Mouse (Mus musculus) left cerebral cortex, postnatal 14 days (tissue): ENCODE results near the gene Shisa8. TPM values are rescaled to one million over a fixed set of nuclear protein-coding genes. Genes with fewer than 3 reads are reported as not detected.

Experiments used
- DNase-seq, 2 experiments: peaks; one replicate each; pipeline ENCODE4 v3.0.0; 2021 to 2022; ENCODE audit warnings: low spot score in 2 of 2, mixed read lengths in 1 of 2
- intact Hi-C: fragments of 180-260 bp; cut with DNase I; formaldehyde crosslinking; loops from one replicate; pipeline ENCODE4 v1.15.1; 2025
- total RNA-seq, 2 experiments: library from RNA; stranded (reverse); gene quantifications; 2 replicates each; pipeline ENCODE4 v1.2.3; 2021

The Shisa8 gene
- total RNA-seq, 2 experiments from 2014 or later: 4.1 to 4.7 TPM

DNA sequence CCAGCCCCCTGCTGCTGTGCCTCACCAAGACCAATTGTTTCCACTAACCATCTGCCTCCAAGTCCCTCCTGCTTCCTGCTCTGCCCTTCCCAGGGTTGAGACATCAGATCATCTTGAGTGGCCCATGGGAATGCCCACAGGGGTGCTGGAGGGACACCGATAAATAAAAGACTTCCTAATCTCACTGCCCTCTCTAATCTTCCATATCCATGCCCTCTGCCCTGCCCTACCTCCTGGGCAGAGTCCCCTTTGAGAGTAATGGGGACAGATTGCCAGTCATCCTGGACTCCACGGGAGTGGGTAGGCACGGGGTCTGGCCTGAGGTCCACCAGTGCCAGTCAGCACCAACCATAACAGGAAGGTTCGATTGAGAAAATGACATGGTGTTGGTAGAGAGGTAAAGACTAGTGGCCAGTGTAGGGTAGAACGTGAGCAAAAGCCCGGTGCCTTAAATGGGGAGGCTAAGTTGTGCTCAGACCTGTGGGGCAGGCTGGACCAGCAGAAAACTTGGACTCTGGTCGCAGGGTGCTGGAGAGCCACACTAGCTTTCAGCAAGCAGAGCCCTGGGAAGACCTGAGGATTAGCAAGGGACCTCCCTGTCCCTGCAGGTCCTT lies 12.1 kb upstream of the Shisa8 start:
- no peak for DNase-seq
- intact Hi-C loops: no loop called here

DNA sequence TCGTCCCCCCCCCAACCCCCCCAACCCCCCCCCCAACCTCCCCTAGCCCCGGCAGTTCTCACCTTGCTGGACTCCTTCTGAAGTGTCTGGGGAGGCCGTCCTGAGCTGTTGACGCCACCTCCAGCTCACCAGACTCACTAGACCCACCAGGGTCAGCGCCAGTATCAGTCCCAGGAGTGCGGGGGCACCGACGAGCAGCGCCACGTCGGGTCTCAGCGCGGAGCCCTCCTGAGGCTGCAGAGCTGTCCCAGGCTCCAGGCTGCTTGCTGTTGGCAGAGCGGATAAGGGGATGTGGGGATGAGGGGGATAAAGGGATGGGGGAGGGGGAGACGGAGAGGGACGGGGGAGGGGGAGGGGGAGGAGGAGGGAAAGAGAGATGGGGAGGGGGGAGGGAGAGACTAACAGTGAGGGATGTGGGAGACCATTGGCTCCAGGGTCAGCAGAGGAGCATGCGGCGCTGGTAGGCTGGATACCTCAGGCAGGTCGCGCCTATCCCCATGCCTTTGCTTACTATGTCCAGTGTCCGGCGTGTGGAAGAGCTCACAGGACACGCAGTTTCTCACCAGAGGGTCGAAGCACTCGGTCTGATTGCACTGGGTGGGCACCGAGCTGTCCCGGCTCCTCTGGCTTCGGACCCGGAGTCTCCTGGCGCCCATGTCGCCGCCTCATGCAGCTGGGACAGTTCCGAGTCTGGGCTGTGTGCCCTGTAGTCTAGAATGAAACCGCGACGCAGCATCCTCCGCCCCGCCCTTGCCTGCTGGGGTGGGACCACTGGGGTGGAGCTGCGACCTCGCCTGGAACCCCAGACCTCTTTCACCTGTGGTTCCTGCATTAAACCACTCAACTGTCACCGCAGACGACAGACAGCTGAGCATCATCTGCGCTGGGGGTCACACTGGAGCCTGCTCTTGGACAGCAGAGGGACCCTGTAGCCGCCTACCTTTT lies 11.3 kb upstream of the Shisa8 start, which contains the start of gene Tnfrsf13c:
Gene Tnfrsf13c (minus strand): TSS at position 713 of the 945 bp plus-strand sequence.
- DNase-seq: no peak
- intact Hi-C loops: no loop called here

DNA sequence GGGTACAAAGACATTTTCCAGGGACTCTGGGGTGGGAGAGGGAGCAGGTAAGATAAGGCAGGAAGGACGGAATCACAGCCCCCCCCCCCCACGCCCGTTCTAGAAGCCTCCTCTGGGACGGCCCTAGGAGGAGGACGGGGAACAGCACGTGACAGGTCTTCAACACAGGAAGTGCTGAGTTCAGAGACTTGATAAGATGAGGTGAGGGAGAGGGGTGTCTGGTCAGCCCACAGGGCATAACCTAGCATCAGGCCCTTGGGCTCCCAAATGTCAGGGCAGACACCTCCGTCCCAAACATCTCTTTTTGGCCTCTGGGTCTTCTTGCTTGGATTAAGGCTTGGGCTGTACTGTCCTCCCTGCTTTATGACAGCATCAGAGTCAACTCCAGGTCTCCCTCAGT lies 10.6 kb upstream of the Shisa8 start:
- no peak for DNase-seq
- intact Hi-C loops: no loop called here

DNA sequence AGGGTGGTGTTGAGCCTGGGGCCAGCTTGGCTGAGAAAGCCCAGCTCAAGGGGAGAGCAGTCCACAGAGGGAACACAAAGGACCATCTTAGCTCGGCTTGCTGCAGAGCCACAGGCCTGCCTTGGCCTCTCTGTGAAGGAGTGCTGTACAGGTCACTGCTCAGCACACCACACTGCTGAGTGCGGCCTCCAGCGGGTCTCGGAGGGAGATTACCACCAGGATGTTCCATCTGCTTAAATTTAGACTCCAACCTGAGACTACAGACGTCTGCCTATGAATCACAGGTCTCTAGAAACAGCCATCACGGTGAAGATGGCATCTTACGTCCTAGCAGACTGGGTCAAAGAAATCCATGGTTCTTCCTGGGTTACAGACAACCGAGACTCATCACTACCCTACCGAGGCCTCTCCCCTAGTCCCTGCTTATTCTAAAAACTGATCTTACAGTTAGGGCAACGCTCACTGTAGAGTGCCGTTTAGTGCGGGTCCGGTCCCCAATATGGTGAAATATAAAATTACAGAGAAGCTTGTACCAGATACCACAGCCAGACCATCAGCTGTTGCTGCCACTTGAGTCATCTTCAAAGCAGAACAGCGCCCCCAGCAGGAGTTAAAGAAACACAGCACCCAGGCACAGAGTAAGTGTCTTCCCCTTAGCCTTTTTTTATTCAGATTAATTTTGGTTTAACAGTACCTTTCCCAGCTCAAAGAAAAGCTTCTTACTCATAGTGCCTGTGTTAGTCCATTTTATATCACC lies 8.7 kb upstream of the Shisa8 start:
- intact Hi-C loops: no loop called here

DNA sequence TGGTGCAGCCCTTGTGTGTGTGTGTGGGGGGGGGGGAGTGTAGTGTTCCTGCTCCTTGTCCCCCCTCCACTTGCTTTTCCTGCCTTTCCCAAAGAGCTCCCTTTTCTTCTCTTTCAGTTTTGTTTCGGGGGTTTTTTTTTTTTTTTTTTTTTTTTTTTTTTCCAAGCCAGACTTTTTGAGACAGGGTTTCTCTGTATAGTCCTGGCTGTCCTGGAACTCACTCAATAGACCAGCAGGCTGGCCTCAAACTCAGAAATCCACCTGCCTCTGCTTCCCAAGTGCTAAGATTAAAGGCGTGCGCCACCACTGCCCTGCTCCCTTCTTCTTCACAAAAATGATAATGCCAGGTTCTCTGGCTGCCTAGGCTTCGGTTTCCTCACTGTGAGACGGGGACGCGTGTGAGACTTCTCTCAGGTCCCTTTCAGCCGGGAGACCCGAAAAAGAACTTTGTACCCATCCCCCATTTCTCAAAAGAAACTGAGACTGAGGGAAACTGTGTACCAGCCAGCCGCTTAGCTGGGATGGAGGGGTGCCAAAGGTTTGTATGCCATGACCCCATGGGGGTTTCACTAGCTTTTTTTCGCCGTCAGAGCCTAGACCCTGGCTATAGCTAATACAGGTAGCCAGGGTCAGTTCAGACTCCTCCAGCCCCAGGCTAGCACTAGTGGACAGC lies 7.5 kb upstream of the Shisa8 start:
- no peak for DNase-seq
- intact Hi-C loops: no loop called here

More for the DNA sequence above, 8.7 kb upstream of the Shisa8 start:
- no peak for DNase-seq

DNA sequence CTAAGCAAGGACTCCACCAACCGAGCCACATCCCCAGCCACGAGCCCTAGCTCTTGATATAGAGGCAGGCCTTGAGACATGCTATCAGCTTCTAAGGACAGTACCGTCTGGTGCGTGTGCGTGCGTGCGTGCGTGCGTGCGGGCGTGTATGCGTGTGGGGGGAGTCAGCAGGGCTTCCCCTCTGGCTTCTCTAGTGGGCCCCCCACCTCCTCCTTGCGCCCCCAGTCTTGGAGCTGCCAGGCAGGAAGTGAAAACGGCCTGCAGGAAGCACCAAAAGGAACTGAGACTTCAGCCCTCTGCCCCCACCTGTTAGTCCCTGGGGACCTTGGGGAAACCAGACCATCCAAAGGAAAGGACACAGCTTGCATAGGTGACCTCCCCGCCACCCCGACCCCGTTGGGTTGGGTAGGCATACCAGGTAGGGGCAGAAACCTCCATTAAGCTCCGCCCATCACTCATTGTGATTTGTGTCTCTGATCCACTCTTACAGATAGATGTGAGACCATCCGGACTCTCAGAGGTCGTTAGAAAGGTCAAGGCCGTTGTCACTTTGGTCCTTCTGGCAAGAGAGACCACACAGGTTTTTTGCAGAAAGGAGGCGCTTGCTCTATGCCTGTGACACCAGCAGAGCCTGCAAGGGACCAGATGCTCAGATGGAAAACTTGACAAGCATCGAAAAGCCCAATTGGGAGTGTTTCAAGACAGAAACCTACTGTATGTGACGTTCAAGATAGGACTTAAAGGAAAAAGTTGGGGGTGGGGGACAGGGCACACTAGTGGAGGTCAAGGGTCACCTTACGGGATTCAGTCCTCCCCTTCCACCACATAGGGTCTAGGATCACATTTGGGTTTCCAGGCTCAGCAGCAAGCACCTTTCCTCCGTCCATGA lies 6.4 kb upstream of the Shisa8 start:
- intact Hi-C loops: no loop called here
- no peak for DNase-seq

DNA sequence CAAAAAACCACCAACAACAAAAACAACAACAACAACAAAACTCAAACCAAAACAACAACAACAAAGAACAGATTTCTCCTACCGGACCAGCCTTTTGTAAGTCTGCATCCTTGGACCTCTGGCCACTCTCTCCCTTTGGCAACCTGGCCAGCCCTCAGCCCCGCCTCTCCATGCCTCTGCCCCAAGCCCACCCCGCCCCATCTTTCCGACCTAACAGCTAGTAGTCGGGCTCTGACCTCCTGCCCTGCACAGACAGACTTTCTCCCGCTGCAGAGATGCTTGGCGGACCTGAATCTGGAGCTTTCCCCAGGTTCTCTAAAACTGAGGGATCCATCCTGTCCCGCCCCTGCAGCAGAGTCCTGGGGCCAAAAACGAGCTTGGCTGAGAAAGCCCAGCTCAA lies 5.4 kb upstream of the Shisa8 start:
- DNase-seq: no peak
- intact Hi-C loops: no loop called here

DNA sequence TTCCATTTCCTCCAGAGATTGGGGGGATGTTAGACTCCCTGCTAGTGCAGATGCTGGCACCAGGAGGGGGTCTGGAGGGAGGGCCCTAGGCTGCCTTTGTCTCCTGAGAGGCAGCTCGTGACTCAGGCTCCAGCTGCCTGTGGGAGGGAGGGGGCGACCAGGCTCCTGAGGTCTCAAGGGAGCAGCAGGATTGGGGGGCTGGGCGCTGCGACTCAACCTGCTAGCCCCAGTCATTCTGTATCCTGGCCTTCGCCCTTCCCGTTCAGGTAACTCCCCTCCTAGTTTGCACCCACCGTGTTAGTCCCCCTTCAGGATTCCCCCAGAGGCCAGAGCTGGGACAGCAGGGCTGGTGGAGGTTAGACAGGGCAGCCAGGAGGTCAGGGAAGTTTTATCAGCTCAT lies 4.4 kb upstream of the Shisa8 start:
- intact Hi-C loops: no loop called here
- DNase-seq: no peak

DNA sequence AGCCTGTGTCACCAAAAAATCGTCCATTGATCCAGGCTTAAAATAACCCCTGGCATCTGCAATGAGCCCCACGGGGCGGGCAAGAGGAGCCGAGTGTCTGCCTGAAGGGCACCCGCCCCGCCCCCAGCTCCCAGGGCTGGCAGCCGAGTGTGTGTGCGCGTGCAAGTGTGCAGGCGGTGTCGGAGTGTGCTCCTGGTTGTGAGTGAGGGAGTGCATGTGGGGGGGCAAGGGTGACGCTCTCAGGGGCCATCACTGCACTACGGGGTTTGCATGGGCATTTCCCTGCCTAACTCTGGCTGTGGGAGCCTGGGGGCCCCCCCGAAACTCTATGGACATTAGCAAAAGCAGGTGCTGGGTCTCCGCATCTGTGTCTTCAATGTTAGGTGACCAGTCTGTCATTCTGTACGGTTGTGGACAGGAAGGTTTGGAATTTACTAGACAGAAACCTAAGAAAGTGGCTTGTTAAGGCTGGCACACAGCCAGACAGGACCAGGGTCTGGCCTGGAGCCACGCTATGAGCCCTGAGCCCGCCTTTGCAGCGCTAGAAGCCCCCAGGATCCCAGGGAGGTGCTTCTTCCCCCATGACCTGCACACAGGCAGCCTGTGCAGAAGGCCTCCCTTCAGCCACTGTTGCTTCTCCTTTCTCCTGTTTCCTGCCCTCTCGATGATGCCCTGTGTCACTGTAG lies 3.7 kb upstream of the Shisa8 start:
- DNase-seq: no peak
- intact Hi-C loops: no loop called here

DNA sequence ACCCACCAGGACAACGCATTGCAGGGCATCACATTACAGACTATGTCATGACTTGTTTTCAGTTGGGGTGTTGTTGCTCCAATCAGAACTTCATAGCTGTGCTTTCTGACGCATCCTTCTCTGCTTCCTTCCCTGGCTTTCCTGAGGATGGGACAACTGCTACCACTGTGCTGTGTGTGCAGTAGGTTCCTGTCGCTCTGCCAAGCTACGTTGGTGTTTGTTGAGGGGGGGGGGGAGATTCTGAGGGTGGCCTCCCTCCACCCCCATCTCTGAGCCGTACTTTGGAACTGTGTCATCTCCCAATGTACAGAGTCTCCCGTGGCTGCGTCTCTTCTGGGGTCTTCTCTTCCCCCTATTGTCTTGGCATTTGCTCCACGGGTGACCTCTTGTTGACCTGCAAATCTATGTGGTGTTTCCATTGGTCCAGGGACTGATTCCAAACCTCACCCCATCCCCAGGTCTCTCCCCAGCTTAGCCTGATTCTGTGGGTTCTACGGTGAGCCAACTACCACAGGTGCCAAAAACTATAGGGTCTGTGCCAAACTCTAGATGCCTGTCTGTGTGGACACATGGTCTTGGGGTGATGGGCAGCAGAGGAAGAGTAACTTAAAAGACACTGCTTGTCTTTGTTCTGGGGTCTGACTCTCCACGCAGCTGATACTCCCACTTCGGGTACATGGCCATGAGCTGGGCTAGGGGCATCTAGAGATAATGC lies 2.9 kb upstream of the Shisa8 start:
- no peak for DNase-seq
- intact Hi-C loops: no loop called here

DNA sequence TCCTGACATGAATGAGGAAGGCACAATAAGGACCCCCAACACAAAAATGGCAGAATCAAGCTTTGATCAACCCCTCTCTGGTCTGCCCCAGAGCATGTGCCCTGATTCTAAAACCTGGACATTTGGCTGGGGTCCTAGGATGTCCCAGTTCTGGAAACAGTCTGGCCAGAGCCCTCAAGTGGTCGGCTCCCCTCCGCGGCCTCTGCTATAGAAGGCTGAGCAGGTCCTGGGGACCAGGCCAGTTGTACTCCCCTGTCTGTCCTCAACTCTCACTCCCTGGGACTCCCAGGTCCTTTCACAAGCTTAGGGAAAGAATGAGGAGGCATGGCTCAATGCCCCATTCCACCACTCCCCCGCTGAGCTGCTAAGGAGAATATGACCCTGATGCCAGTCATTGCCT lies 607 bp upstream of the Shisa8 start:
- DNase-seq: no peak
- intact Hi-C loops: no loop called here

DNA sequence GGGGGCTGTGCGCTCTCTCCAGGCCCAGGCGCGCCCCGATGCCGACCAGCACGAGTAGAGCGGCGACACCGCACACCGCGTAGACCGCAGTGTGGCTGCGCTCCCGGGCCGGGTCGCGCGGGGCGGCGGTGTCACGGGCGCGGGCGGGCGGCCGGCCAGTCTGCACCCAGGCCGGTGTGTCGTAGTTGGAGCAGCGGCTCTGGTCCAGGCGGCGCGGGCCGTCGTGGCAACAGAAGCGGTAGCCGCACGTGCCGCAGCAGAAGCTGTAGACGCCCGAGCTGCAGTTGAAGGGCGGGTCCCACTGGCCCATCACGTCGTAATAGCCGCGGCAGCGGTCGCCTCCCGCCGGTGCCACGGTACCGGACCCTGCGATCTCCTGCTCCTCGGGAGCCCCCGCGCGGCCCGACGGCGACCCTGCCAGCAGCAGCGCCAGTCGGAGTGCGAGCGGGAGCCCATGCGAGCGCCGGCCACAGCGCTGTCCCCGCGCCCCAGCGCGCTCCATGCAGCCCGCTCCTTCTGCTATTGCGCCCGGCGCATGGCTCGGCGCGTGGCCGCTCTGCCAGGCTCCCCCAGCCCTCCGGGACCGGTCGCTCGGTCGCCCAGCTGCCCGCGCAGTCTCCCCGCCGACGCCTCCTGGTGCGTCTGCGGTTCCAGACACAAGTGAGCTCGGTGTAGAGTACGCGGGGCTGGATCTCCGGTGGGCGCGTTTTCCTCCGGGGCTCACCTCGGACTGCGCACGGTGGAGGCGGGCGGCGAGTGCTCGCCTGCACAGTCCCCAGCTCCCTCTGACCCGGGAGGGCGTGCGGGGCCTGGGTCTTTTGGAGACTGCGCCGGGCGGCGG lies 484 bp downstream of the Shisa8 start:
- intact Hi-C loops: no loop called here
- DNase-seq: no peak

DNA sequence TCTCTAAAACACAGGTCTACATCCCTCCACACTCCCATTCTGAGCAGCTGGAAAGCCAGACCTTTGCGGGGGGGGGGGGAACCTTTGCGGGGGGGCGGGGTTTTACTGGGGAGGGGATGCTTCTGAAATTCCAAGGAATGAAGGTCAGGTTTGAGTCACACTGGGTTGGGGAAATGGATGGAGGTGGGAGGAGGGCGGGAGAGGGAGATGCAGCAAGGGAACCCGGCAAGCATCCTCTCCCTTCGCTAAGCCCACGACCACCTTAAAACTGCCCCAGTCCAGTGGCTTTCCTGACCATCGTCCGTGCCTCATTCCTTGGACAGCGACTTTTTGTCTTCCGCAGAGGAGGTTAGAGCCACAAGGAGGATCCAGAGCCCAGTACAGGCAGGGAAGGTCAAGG lies 1.3 kb downstream of the Shisa8 start:
- no peak for DNase-seq
- intact Hi-C loops: no loop called here

DNA sequence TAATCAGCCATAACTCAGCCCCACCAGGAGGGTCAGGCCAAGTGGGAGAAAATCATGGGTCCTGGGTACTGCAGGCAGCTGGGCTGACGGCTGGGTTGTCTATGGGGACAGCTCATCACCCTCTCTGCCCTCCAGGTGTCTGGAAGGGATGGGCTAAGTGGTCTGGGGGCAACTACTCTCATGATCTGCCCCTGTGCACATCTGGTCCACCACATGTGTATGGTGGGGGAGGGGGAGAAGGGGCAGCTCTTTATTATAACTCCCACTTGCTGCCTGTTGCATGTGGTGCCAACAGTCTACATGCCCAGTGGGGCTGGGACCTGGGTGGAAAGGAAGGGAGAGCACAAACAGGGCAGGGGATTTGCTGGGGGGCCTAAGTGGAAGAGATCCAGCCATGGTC lies 1.8 kb downstream of the Shisa8 start:
- no peak for DNase-seq
- intact Hi-C loops: no loop called here

DNA sequence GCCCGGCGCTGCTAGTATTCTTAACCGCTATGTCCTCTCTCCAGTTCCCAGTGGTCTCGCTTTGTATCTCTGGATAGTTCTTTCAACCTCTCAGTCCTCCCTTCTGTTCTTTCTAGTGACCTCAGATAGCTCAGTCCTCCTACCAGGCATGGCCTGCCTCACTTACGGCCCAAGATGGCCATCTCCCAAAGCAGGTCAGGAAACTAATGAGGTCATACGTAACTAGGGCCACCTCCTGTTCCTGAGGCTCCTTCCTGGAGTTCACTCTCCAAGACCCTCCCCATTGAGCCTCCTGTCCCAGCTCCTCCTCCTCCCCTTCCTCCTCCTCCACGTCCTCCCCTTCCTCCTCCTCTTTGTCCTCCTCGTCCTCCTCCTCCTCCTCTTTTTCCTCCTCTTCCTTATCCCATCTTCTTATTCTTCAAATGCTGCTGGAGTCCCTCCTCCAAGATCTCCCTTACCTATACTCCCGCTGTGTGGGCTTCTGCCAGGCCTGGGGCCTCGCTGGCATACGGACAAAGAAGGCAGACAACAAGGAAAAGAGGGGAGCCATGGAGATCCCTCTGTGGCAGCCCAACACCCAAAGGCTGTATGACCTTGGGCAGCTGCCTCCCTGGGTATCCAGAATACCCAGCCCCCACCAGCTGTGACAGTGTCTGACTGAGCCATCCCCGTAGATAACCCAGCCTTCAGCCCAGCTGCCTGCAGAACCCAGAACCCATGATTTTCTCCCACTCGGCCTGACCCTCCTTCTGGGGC lies 3.1 kb downstream of the Shisa8 start:
- intact Hi-C loops: no loop called here
- DNase-seq: no peak

DNA sequence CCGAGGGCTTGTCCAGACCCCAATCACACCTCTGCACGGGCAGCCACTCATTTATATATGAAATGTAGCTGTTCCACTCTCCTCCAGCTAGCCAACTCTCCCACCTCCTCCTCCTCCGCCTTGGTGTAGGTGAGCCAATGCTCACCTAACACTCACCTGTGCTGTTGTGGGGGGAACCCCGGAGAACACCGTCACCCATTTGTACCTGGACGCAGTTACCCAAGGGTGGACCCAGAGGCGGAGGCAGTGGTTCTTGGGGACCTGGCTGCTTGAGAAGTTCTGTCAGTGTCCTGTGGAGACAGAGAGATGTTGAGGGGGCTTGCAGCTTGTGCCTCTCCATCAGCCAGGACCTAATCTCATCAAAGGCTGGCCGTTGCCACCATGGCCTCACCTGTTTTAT lies 4.3 kb downstream of the Shisa8 start:
- intact Hi-C loops: no loop called here
- DNase-seq: no peak
